Mouse (Mus musculus) forebrain, embryonic 14.5 days (tissue): ENCODE measurements around the gene Rbp4. TPM values are rescaled to one million over a fixed set of nuclear protein-coding genes. Genes with fewer than 3 reads are reported as not detected.

ENCODE experiments used
- ATAC-seq: fragments of 200-750 bp; cut with Nextera tagmentation; 2 replicates; pipeline ENCODE4 v1.8.0; 2017; ENCODE audit warnings: mild to moderate bottlenecking, moderate library complexity
- DNase-seq: peaks from one replicate; pipeline ENCODE4 v3.0.0-alpha.2; 2015; ENCODE audit warnings: low spot score
- H3K27ac ChIP-seq: fragments of 300-500 bp; sonication (generic); 2 replicates; pipeline ENCODE4 v1.5.1; 2014; ENCODE audit warnings: low read depth, mild to moderate bottlenecking, control low read depth, low read length, moderate library complexity
- H3K27me3 ChIP-seq: fragments of 300-500 bp; sonication (generic); replicated peaks from 2 replicates; pipeline ENCODE4 v1.6.1; 2014; ENCODE audit warnings: low read length, control low read depth, mixed read lengths; ENCODE audit not compliant: control insufficient read depth, insufficient read depth
- H3K36me3 ChIP-seq: fragments of 300-500 bp; sonication (generic); 2 replicates; pipeline ENCODE4 v1.6.1; 2014; ENCODE audit warnings: low read length, control low read depth; ENCODE audit not compliant: control insufficient read depth, insufficient read depth
- H3K4me1 ChIP-seq: fragments of 300-500 bp; sonication (generic); 2 replicates; pipeline ENCODE4 v1.6.1; 2014; ENCODE audit warnings: antibody characterized with exemption, low read length, control low read depth; ENCODE audit not compliant: control insufficient read depth, insufficient read depth
- H3K4me2 ChIP-seq: fragments of 300-500 bp; sonication (generic); 2 replicates; pipeline ENCODE4 v1.6.1; 2014; ENCODE audit warnings: mild to moderate bottlenecking, control low read depth, low read length
- H3K4me3 ChIP-seq: fragments of 300-500 bp; sonication (generic); 2 replicates; pipeline ENCODE4 v1.5.1; 2014; ENCODE audit warnings: low read depth, low read length, control low read depth
- H3K9ac ChIP-seq: fragments of 300-500 bp; sonication (generic); 2 replicates; pipeline ENCODE4 v1.6.1; 2014; ENCODE audit warnings: mild to moderate bottlenecking, low read length, control low read depth, moderate library complexity
- H3K9me3 ChIP-seq: fragments of 300-500 bp; sonication (generic); replicated peaks from 2 replicates; pipeline ENCODE4 v1.6.1; 2016; ENCODE audit warnings: low read length, control low read depth, mixed read lengths; ENCODE audit not compliant: control insufficient read depth
- WGBS: fragments of 180-500 bp; shearing (Covaris S2); extraction: QIAGEN DNeasy Blood & Tissue Kit; methylation state at CpG from one replicate; pipeline ENCODE4 v1.1.7; 2014; 5-methylcytosine and 5-hydroxymethylcytosine counted together
- polyA plus RNA-seq: library from polyadenylated mRNA; unstranded; fragments of >200 nt; fragmentation: Nextera tagmentation; extraction: Ambion mirVana; gene quantifications from 2 replicates; pipeline ENCODE4 v1.2.1, GENCODE M21; 2014

Rbp4 gene
- polyA plus RNA-seq = 1.0 and 2.9 TPM in 2 replicates

GRCm38 (mm10) chr19:38125219-38125610, at the start of gene Rbp4:
TSS of gene Rbp4 (minus strand) at chr19:38125281.
- peaks cover 17% of the 10 kb centered on the region; the same call in 1 of the 2 replicates for H3K27me3 ChIP-seq
- DNase-seq = no peak
- H3K4me1 ChIP-seq = 0 out of 2 replicates have a peak, but pooled peaks cover 3% of the 10 kb centered on the region
- ATAC-seq = no peak
- peak within 1 kb of the TSS; percentile 58 for H3K9ac ChIP-seq
- no peak within 1 kb of the TSS for H3K27ac ChIP-seq
- peak within 1 kb of the TSS; percentile 52 for H3K4me3 ChIP-seq
- WGBS = 71% methylated on average over 6 of the region's 6 CpGs
- no peaks in the 10 kb centered on the region for H3K9me3 ChIP-seq
- no peaks in the 10 kb centered on the region for H3K36me3 ChIP-seq
- H3K4me2 ChIP-seq = peak within 1 kb of the TSS; percentile 90

- Histone ChIP-seq H3K9me3 (no peaks in the 10 kb centered on the region), H3K36me3 (no peaks in the 10 kb centered on the region), H3K4me3 (no peak overlapping the region), H3K4me2 (no peak overlapping the region), H3K27ac (no peak overlapping the region), H3K4me1 (no peaks in the 10 kb centered on the region), H3K27me3 (no peaks in the 10 kb centered on the region), H3K9ac (no peak overlapping the region)
- DNase-seq (no peak), ATAC-seq (no peak)
- 63% methylated on average over 2 of the region's 2 CpGs for WGBS
These were observed 39.6 kb upstream of the Rbp4 start for GRCm38 (mm10) chr19:38164633-38165032.

- ATAC-seq (no peak), DNase-seq (no peak)
- Histone ChIP-seq H3K4me2 (no peak overlapping the region), H3K27me3 (no peaks in the 10 kb centered on the region), H3K36me3 (no peaks in the 10 kb centered on the region), H3K27ac (no peak overlapping the region), H3K4me3 (no peak overlapping the region), H3K4me1 (no peaks in the 10 kb centered on the region), H3K9ac (no peak overlapping the region), H3K9me3 (no peaks in the 10 kb centered on the region)
- WGBS = 92% methylated on average over 21 of the region's 21 CpGs
These were observed 36.7 kb upstream of the Rbp4 start for GRCm38 (mm10) chr19:38161648-38162354.

- no peak overlapping the region for H3K9ac ChIP-seq
- DNase-seq (no peak), ATAC-seq (no peak)
- H3K4me2 ChIP-seq = no peak overlapping the region
- H3K4me1 ChIP-seq = no peaks in the 10 kb centered on the region
- no peaks in the 10 kb centered on the region for H3K36me3 ChIP-seq
- no peak overlapping the region for H3K4me3 ChIP-seq
- H3K27me3 ChIP-seq = no peaks in the 10 kb centered on the region
- 95% methylated on average over 1 of the region's 1 CpGs for WGBS
- H3K27ac ChIP-seq = no peak overlapping the region
- H3K9me3 ChIP-seq = no peaks in the 10 kb centered on the region
These were observed 31.2 kb upstream of the Rbp4 start for GRCm38 (mm10) chr19:38156243-38156642.

- Histone ChIP-seq H3K27ac (no peak overlapping the region), H3K4me2 (no peak overlapping the region), H3K27me3 (no peaks in the 10 kb centered on the region), H3K4me3 (no peak overlapping the region), H3K9ac (no peak overlapping the region), H3K9me3 (no peaks in the 10 kb centered on the region), H3K36me3 (no peaks in the 10 kb centered on the region), H3K4me1 (no peaks in the 10 kb centered on the region)
- WGBS = 83% methylated on average over 4 of the region's 4 CpGs
- ATAC-seq (no peak), DNase-seq (no peak)
These were observed 18.6 kb upstream of the Rbp4 start for GRCm38 (mm10) chr19:38143540-38144271.

GRCm38 (mm10) chr19:38134806-38135205, 9.7 kb upstream of the Rbp4 start:
- H3K36me3 ChIP-seq = no peaks in the 10 kb centered on the region
- no peak overlapping the region for H3K4me3 ChIP-seq
- H3K27me3 ChIP-seq = no peaks in the 10 kb centered on the region
- no peak for ATAC-seq
- 85% methylated on average over 6 of the region's 6 CpGs for WGBS
- no peak overlapping the region for H3K4me2 ChIP-seq
- no peak overlapping the region for H3K27ac ChIP-seq
- no peak overlapping the region for H3K9ac ChIP-seq
- no peak for DNase-seq
- H3K9me3 ChIP-seq = no peaks in the 10 kb centered on the region
- H3K4me1 ChIP-seq = no peaks in the 10 kb centered on the region

- no peak for ATAC-seq
- WGBS = 75% methylated on average over 11 of the region's 11 CpGs
- H3K27me3 ChIP-seq = no peaks in the 10 kb centered on the region
- H3K27ac ChIP-seq = no peak overlapping the region
- no peaks in the 10 kb centered on the region for H3K4me1 ChIP-seq
- H3K4me2 ChIP-seq = no peak overlapping the region
- no peaks in the 10 kb centered on the region for H3K9me3 ChIP-seq
- no peak overlapping the region for H3K4me3 ChIP-seq
- no peak overlapping the region for H3K9ac ChIP-seq
- no peaks in the 10 kb centered on the region for H3K36me3 ChIP-seq
- no peak for DNase-seq
These were observed 8.9 kb upstream of the Rbp4 start for GRCm38 (mm10) chr19:38133986-38134385.

GRCm38 (mm10) chr19:38132481-38132880, 7.4 kb upstream of the Rbp4 start, which contains the start of gene Pde6c:
TSS of gene Pde6c (plus strand) at chr19:38132781.
- H3K4me3 ChIP-seq = no peak within 1 kb of the TSS
- no peaks in the 10 kb centered on the region for H3K36me3 ChIP-seq
- no peaks in the 10 kb centered on the region for H3K27me3 ChIP-seq
- no peaks in the 10 kb centered on the region for H3K9me3 ChIP-seq
- ATAC-seq (no peak), DNase-seq (no peak)
- 77% methylated on average over 6 of the region's 6 CpGs for WGBS
- H3K4me2 ChIP-seq = no peak within 1 kb of the TSS
- no peak within 1 kb of the TSS for H3K9ac ChIP-seq
- H3K27ac ChIP-seq = no peak within 1 kb of the TSS
- H3K4me1 ChIP-seq = no peaks in the 10 kb centered on the region

GRCm38 (mm10) chr19:38126656-38127055, 1.6 kb upstream of the Rbp4 start:
- no peaks in the 10 kb centered on the region for H3K9me3 ChIP-seq
- H3K36me3 ChIP-seq = no peaks in the 10 kb centered on the region
- peaks cover 17% of the 10 kb centered on the region; the same call in 1 of the 2 replicates for H3K27me3 ChIP-seq
- H3K4me3 ChIP-seq = no peak overlapping the region
- no peak overlapping the region for H3K9ac ChIP-seq
- 0 out of 2 replicates have a peak, but pooled peaks cover 3% of the 10 kb centered on the region for H3K4me1 ChIP-seq
- ATAC-seq = no peak
- H3K4me2 ChIP-seq = no peak overlapping the region
- 70% methylated on average over 8 of the region's 8 CpGs for WGBS
- no peak for DNase-seq
- H3K27ac ChIP-seq = no peak overlapping the region
